Mouse (Mus musculus) adrenal gland, adult (tissue): Measurements from ENCODE around the gene Ntm.

Experiments used
- DNase-seq, 2 experiments: peaks; one replicate each; pipeline ENCODE4 v3.0.0; 2022 to 2023; ENCODE audit warnings: low spot score in 1 of 2; ENCODE audit not compliant: inconsistent age in 2 of 2

Ntm gene

DNA sequence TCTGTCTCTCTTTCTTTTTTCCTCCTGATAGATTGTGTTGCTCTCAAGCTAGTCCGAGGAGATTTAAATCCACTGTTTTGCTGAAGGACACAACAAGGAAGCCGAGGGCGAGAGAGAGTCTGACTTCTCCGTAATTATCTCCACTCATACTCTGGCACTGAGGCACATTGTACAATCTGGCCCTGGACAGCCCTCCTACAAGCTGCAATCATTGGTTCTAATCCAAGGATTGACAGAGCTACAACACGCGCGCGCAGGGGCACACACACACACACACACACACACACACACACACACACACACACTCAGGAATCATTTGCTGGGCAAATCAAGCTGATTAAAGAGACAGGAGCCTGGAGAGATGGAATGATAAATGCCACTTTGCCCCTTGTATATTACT, at the start of gene Ntm:
Gene Ntm (minus strand): TSS at position 164 of the 400 bp plus-strand sequence.
- peak; percentile 28 to 76 for DNase-seq

DNA sequence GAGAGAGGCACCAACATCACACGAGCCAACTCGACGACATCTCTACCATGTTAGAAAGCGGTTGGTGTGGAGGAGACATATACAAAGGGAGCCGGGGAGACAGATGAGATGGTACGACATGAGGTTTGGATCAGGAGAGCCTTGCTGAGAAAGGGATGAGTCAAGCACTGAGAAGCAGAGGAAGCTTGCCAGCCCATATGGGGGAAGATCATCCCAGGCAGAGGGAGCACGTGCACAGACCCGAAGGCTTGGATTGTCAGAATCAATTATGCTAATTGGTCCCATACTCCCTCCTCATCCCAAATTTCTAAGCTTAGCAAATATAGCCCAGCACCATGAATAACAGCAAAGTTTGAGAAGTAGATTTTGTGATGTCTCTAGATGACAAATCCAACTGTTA, 42.8 kb upstream of the Ntm start:
- DNase-seq: no peak

DNA sequence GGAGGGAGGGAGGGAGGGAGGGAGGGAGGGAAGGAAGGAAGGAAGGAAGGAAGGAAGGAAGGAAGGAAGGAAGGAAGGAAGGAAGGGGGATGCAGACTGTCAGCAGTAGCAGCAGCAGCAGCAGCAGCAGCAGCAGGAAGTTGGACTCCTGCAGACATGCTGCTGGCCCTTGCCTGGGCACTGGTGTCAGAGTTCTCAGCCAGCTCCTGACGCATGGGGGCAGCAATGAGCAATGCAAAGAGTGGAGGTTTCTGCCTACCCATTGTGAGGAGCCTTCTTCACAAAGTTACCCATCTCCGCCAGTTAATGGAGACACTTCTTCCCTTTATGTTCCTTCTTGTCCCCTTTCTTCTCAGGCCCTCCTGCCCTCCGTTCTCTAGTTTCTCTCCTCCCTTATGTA, 40.7 kb upstream of the Ntm start:
- peak; percentile 63 to 87 for DNase-seq

DNA sequence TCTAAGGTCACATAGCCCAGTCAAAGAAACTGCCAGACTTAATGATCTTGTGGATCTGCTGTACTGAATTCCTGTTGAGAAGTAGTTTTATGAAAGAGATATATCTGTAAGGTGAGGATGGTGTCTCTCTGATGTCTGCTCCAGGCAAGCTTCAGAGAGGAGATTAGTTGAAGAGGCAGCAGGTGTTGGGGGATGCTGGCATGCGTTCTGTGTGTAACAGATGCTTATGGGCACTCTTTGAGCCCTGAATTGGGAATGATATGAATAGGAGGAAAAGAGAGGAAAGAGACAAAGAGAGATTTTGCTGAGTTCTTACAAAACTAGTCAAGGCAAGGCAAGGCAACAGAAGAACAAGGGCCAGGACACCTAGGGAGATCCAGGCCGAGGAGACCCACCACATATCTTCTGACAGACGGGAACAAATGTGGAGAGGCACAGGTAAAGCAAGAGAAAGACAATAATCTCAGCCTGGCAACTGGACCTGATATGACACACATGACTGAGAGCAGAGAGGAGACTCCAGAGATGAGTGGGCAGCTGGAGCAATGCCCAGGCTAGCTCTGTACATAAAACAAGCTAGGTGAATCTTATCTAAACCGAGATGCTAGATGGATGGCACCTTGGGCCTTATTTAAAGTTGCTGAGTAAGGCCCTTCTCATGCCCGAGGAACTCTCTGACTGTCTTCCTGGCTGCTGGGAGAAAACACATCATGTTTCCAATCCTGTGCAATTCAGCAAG, 18.4 kb upstream of the Ntm start:
- DNase-seq: no peak

DNA sequence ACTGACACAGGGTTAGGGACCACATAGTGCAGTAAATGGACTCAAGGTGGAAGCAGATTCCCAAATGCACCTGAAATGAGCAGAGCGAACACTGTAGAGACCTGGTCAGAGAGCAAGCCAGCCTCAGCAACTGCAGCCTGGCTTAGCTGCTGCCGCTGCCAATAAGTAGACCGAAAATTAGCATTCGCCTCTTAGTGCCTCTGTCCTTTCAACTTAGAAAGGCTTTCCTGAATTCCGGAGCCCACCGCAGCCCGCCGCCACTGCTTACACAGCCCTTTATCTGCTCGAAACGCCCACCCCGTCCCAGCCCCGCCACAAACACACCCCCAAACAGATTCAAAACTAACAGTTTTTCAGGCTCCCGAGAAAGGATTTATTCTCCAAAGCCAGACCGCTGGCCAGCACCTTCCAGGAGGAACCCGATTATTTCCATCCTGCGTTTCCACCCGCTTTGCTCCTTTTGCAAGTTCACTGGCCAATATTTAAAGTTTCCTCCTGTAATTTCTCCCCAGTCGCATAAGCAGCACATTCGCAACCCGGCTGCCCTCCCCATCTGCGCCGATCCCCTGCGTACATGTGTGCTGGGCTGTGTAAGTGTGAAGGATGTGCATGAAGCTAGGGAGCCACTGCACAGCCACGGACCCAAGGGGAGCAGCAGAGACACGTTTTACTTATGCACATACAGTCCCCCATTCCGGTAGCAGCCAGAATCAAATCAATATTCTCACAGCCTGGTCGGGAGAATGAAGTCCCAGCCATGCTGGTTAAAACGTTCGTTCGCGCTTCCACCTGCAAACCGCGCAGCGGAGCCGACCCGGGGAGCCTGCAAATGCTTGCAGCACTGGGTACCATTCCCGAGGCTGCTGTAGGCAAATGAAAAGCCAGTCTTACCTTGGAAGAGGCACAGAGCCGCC, 730 bp downstream of the Ntm start:
- peak; percentile 8 to 66 for DNase-seq

DNA sequence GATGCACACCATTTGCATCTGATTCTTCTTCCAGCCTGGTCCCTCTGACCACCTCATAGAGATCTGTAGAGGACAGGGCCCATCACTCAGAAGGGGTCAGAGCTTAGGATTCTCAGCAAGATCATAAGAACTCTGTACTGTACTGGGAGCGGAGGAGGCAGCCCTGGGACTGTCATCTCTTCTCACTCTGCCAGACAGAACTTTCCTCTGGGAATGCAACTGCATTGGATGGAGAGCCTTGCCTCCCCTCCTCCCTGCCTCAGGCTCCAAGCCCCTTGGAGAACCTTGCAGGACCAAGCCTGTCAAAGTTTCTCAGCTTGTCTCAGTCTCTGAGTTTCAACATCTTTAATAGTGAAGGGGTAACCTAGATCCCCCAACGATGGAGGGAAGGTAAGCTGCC, 1.4 kb downstream of the Ntm start:
- no peak for DNase-seq

DNA sequence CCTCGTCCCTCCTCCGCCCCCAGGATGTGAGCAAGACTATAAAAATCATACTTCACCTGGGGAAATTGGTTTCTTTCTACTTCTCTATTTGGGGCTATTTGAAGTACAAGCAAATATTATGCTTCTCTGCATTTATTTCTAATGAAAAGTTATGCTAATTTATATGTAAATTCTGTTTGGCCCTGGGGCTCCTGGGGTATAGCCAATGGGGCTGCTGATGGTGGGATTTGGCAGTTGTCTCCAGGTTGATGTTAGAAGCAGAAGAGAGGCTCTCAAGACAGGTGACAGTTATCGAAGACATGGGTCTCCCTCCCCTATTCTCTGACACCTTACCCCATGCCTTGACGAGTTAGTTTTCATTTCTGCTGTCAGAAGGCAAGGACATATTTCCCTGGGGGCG, 2.2 kb downstream of the Ntm start:
- DNase-seq: no peak

DNA sequence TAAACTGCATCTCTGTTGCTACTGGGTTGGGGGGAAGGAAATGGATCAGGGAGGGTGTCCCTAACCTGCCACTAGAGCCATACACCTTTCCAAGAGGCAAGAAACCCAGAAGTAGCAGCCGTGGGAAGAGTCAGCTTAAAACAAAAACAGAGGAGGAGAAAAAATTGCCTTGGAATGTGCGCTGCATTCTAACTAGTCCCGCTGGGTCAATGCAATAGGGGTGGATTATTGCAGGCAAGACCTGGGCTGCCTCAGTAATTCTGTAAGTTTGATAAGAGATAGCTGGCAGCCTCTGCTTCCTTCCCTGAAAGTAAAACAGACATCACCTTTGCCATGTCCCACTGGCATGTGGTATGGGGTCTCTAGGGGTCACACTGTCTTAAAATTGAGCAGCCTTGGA, 2.7 kb downstream of the Ntm start:
- DNase-seq: no peak

DNA sequence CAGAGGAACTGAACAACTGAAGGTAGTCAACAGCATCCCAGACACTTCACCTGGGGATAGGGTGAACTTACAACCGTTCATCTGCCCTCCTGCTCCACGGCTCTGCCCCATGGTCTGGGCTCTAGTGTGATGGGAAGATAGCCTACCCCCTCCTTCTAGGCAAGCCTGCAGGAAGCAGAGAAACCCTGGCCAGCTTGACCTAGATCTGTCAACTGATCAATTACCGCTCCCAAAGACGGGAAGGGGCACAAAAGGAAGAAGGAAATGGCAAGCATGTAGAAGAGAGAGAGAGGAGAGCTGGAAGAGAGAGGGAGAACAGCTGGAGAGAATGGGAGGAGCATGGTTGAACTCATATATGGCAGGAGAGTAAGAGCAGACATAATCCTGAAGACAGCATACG, 6.0 kb downstream of the Ntm start:
- DNase-seq: no peak

DNA sequence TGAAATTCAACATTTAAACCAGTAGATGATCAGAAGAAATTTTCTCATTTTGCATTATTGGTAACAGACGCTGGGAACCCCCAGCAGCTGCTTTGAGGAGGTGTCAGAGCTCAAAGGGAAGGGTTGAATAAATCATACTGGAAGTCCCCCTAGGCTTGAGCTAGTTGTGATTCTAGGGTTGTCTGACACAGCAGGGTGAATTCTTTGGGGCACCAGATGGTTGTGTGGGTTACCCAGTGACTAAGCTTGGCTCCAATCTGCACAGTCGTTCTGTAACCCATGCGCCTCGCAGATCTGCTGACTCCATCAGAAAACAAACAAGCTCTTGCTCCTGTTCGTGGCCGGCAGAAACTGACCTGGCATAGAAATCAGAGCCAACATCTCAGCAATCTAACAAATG, 8.9 kb downstream of the Ntm start:
- DNase-seq: no peak

DNA sequence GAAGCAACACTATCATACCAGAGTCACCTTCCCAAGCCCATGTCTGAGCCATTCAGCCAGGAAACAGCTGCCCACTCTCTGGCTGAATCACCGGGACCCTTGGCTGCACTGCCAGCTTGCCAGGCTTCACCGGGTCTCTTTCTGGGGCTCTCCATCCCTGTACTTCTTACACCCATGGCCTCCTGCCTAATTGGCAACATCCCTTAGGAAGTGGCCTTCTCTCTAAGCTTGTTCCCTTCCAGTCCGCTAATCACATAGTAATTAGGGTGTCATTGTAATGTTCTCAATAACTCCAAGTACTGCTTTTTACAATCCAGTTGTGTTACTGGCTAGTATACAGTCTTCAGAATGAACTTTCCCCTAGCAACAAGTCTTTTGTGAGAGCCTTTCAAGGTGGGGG, 13.9 kb downstream of the Ntm start:
- DNase-seq: no peak

DNA sequence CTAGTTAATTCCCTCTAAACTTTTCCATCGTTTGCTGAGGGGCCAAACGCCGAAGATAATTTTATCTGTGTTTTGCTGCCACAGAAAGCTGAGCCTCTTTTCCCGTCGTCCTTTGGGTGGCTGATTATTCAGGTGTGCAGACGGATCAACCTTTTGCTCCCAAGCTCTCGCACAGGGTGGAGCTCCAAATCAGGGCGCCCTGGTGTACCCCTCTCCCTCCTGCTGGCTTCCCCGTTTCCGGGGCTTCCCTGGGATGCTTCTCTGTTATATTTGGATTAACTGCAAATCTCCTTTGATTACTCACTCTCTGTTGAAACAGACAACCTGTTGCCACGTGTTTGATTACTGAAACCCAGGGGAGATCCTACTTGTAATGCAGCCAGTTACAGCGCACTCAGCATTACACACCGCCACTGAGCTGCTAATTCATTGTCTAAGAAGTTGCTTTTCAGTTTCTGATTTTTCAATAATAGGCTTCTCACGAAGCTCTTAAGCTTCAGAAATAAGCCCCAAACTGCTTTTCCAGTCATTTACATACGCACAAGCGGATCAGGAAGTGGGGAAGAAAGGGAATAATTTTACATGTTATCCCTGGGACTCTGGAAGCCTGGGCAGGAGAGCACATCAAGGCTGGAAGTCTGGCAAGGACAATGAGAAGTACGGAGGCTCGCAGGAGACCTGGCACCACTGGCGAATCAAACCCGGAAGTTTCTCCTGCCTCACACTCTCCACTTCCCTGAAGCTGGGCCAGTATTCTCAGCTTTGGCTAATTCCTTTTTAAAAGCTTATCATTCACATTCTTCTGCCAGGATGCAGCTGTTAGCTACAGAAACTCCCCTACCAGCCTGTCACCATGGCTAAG, 19.5 kb downstream of the Ntm start:
- peak in 1 of 2 experiments; percentile 24 for DNase-seq

DNA sequence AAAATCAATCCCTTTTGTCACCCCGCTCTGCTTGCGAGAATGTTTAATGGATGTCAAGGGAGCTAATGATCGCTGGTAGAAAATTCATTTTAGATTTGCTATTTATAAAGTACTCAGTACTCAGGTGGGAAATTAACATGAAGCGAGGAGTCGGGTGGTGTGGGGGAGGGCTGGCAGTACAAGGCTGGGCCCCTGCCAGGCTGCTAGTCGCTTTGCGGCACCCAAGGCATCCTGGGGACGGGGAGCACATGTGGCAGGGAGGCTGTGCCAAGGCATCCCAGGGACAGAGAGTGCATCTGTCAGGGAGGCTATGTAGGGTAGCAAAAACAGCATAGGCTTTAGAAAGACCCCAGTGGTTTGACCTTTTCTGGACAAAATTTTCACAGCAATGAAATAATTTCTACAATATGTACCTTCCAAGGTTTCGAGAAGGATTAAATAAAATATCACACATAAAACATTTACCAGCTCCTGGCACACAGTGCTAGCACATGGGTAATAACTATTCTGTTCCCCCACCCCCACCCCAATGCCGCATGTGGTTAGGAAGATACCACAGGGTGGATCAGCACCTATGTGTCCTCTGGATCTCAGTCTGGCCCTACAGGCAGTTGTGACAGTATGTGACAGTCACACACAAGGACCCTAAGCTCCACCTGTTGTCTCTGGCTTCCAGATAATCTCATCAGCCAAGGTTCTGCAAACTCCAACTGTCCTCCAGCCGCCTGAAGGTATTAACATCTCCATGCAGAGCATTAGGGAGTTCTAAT, 20.6 kb downstream of the Ntm start:
- no peak for DNase-seq

DNA sequence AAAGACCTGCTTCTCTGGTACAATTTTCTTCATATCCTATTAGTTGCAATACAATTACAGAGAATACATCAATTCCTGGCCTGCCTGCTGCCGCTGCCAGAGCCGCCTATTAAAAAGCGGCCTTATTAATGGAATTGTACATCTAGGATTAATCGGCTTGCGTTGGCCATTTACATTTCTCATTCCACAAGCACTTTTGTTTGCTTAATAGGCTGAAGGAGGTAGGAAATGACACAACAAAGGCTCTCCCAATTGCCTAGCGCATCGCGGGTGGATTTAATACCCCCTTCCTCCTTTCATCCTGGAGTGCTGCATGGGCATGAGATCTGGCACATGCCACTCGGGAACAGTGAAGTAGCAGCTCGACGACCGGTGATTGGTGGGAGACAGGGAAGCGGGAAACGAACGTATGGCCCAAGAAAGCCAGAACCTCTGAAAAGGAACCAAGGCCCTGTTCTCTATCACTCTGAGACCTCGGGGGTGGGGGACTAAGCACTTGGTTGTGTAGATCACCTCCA, 23.4 kb downstream of the Ntm start:
- DNase-seq: no peak

DNA sequence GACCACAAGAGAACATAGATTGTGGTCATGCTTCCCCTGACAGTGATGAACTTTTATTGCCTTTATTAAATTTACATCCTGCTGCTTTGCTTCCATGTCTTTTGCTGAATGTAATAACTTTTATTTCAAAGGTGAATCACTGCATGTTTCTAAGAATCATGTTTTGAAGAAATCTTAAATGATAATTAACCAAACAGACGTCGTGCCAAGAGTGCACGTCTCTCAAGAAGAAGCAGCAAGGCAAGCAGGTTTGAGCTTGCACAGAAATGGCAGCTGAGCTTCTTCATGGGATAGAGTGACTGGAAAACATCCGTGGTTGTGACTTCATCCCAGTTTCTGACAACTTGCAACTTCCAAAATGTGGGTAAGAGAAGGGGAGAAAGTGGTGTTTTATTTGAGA, 34.1 kb downstream of the Ntm start:
- no peak for DNase-seq

DNA sequence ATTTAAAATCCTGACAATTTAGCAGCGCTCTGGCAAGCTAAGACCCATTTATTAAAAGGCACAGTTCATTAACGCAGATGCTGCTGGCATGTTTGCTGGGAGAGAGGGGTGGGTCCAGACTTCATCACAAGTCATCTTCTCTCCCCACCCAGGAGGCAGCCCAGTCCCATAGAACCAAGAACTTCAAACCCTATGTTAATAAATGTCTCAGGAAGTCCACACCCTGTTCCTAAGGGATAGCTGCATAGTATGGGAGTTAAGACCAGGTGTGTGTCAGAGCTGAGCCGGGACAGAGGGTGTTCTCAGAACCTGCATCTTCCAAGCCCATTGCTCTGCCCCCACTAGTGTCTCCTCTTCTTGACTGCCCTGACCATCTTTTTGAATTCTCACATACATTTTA, 37.6 kb downstream of the Ntm start:
- no peak for DNase-seq

DNA sequence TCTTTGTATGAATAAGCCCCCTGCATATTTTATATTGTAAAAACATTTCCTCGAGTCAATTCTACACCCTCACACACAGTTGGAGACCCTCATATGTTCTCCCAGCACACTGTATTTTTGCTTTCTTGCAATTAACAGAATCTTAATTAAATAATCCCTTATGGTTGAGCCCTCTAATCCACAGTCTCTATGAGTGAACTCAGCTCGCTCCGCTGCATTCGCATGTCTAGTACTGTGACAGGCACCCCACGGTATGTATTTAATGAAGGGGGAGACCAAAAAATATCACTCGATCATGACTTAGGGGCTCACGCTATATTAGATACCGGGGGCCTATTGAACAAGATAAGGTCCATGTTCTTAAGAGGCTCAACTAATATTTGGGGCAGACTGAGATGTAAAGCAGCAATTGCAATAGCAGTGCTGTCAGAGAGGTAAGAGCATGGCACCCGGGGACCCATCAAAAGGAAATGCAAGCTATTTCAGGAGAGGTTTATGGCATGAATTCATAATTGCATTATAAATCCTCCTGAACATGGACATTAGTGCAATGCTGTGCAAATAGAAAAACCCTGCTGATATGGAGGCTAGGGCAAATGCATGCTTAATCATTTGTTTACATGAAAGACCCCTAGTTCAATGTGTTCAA, 64.4 kb downstream of the Ntm start:
- no peak for DNase-seq

DNA sequence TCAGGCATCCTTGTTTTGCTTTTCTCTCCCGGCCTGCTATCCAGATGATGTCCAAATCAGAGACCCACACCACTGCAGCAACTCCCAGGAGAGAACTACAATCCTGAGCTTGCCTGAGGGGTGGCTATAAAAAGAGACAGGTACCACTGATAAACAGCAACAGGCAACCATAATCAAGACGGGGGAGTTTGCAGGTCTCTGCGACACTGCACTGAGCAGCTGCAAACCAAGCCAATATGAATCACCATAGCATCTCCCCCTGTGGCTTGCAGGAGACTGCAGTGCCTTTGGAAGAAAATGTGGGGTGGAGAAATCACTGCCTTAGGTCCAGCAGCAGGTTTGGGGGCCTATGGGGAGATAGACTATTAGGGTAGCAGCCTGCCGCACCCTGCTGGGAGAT, 65.5 kb downstream of the Ntm start:
- no peak for DNase-seq

DNA sequence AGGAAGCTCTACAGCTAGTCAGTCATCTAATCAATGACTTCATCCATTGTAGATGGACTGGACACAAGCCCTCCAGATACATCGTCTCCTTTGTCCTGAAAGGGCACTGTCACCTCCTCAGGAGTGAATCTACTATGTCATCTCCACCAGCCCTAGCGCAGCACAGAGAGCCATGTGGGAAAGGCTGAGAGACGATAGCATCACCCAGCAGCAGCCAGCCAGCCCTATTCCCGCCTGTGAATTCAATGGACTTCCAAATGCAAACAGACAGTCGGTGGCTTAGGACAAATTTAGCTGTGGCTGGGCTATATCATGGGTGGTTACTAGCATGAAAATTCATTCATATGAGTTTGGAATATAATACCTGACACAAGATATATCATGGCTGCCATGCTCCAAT, 70.1 kb downstream of the Ntm start:
- no peak for DNase-seq

DNA sequence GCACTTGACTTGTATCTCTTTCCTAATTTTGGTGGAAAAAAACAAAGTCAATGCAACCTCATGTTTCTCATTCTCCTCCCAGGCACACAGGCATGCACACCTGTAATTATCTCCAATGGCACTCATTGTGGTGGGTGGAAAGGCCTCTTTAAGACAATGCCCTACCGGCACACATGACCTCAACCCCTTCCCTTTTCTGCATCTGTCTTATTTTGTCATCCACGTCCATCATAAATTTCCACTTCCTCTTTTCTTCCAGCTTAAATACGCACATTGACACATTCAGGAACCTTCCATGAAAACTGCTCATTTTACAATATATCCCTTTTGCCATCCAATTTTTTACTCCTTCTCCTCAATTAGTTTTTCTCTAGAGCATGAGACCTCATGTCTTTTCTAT, 74.2 kb downstream of the Ntm start:
- DNase-seq: no peak
